Mouse (Mus musculus): ENCODE data around the gene Arrb1. TPM values are rescaled to one million over a fixed set of nuclear protein-coding genes. Genes with fewer than 3 reads are reported as not detected.
"Not testable (repeated sequence)": the region's sequence is repeated elsewhere in the genome, so short reads cannot be mapped to it uniquely, and the experiment has no call there.

The Arrb1 gene
- polyA plus RNA-seq, 1 experiment, result 10.3 TPM

GRCm38 (mm10) chr7:99501148-99501547 is 34.1 kb upstream of the Arrb1 start:
- H3K79me3 ChIP-seq (ENCODE audit: low read depth), result no peaks in the 10 kb centered on the region
- H3ac ChIP-seq (ENCODE audit: control insufficient read depth, insufficient read length, low read depth), result no peak overlapping the region
- H3K27me3 ChIP-seq (ENCODE audit: control insufficient read depth, insufficient read depth, insufficient read length), result peaks cover 6% of the 10 kb centered on the region
- TF ChIP-seq CEBPB (IDR thresholded peaks at IDR 0.05; ENCODE audit: low read depth) (no peak), CTCF (IDR thresholded peaks at IDR 0.05; ENCODE audit: control insufficient read depth, insufficient read depth, insufficient read length) (no peak), MYOD1 (IDR thresholded peaks at IDR 0.05; ENCODE audit: control insufficient read depth, insufficient read length, low read depth) (no peak), MYOG (IDR thresholded peaks at IDR 0.05; ENCODE audit: control insufficient read depth, extremely low read depth, insufficient read length) (no peak)
- H3K79me2 ChIP-seq (ENCODE audit: control insufficient read depth, insufficient read depth), result no peaks in the 10 kb centered on the region
- H3K4me3 ChIP-seq (ENCODE audit: insufficient read depth, poor library complexity, severe bottlenecking), result no peak overlapping the region
- H3K36me3 ChIP-seq (ENCODE audit: control insufficient read depth, insufficient read depth), result no peaks in the 10 kb centered on the region

DNA sequence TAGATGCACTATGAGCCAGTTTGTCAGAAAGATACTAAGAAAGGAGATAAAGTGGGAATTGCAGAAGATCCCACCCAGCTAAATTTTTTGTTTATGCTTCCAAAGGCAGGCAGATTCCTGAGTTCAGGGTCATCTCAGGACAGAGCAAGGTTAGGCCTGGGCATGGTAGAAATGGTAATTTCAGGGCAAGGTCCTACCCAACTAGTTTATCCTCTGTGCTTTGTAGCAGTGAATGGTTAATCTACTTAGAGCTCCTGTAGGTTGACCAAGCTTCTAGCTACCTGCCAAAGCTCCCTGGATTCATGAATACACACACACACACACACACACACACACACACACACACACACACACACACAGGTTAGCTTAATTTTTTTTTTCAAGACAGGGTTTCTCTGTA is 30.7 kb upstream of the Arrb1 start:
- H3K79me2 ChIP-seq (ENCODE audit: control insufficient read depth, insufficient read depth), result no peaks in the 10 kb centered on the region

DNA sequence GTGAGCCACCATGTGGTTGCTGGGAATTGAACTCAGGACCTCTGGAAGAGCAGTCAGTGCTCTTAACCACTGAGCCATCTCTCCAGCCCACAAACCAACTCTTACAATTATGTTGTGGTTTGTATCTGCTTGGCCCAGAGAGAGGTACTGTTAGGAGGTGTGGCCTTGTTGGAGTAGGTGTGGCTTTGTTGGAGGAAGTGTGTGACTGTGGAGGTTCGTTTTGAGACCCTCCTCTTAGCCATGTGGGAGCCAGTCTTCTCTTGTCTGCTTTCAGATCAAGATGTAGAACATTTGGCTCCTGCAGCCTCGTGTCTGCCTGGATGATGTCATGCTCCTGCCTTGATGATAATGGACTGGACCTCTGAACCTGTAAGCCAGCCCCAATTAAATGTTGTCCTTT is 27.1 kb upstream of the Arrb1 start:
- not testable (repeated sequence) for H3K79me3 ChIP-seq (ENCODE audit: low read depth); H3K36me3 ChIP-seq (ENCODE audit: control insufficient read depth, insufficient read depth); H3K27me3 ChIP-seq (ENCODE audit: control insufficient read depth, insufficient read depth, insufficient read length); H3K79me2 ChIP-seq (ENCODE audit: control insufficient read depth, insufficient read depth); H3K4me3 ChIP-seq (ENCODE audit: insufficient read depth, poor library complexity, severe bottlenecking); H3ac ChIP-seq (ENCODE audit: control insufficient read depth, insufficient read length, low read depth)

More for the DNA sequence above, 30.7 kb upstream of the Arrb1 start:
- Histone ChIP-seq H3K36me3 (ENCODE audit: control insufficient read depth, insufficient read depth) (no peaks in the 10 kb centered on the region), H3K27me3 (ENCODE audit: control insufficient read depth, insufficient read depth, insufficient read length) (no peaks in the 10 kb centered on the region), H3K79me3 (ENCODE audit: low read depth) (no peaks in the 10 kb centered on the region), H3K4me3 (ENCODE audit: insufficient read depth, poor library complexity, severe bottlenecking) (no peak overlapping the region), H3ac (ENCODE audit: control insufficient read depth, insufficient read length, low read depth) (no peak overlapping the region)
- no peak for TF ChIP-seq CEBPB (IDR thresholded peaks at IDR 0.05; ENCODE audit: low read depth)
- TF ChIP-seq FOSL1 (IDR thresholded peaks at IDR 0.05; ENCODE audit: insufficient read depth, low read length, poor library complexity, severe bottlenecking), result no peak
- no peak for TF ChIP-seq MAX (IDR thresholded peaks at IDR 0.05)
- TF ChIP-seq CTCF (IDR thresholded peaks at IDR 0.05; ENCODE audit: control insufficient read depth, insufficient read depth, insufficient read length), result no peak
- no peak for TF ChIP-seq MYOG (IDR thresholded peaks at IDR 0.05; ENCODE audit: control insufficient read depth, extremely low read depth, insufficient read length)
- no peak for TF ChIP-seq USF1 (IDR thresholded peaks at IDR 0.05; ENCODE audit: low read depth)
- TF ChIP-seq MYOD1 (IDR thresholded peaks at IDR 0.05; ENCODE audit: control insufficient read depth, insufficient read length, low read depth), result no peak

DNA sequence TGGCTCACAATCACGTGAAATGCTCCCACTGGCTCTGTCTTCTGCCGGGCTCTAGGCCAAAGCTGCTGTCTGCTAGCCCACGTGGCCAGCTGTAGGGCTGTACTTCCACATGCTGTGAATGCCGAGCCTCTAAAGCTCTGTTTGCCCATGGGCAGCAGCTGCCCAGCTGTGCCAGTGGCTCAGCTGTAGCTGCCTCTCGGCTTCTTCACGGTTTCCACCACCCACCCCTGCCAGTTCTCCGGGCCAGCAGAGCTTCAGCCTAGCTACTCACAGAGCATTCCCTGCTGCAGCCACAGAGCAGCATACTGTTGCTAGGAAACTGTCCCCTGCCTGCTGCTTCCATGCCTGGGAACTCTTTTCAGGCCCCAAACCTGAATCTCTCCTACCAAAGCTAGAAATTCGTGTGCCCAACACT is 25.2 kb upstream of the Arrb1 start:
- Histone ChIP-seq H3K79me2 (ENCODE audit: control insufficient read depth, insufficient read depth) (no peaks in the 10 kb centered on the region), H3K79me3 (ENCODE audit: low read depth) (no peaks in the 10 kb centered on the region), H3ac (ENCODE audit: control insufficient read depth, insufficient read length, low read depth) (no peak overlapping the region), H3K36me3 (ENCODE audit: control insufficient read depth, insufficient read depth) (no peaks in the 10 kb centered on the region), H3K4me3 (ENCODE audit: insufficient read depth, poor library complexity, severe bottlenecking) (no peak overlapping the region), H3K27me3 (ENCODE audit: control insufficient read depth, insufficient read depth, insufficient read length) (no peaks in the 10 kb centered on the region)
- TF ChIP-seq CEBPB (IDR thresholded peaks at IDR 0.05; ENCODE audit: low read depth) (no peak), USF1 (IDR thresholded peaks at IDR 0.05; ENCODE audit: low read depth) (no peak)

- no peaks in the 10 kb centered on the region for H3K36me3 ChIP-seq (ENCODE audit: control insufficient read depth, insufficient read depth)
- H3ac ChIP-seq (ENCODE audit: control insufficient read depth, insufficient read length, low read depth), result no peak overlapping the region
- no peak overlapping the region for H3K4me3 ChIP-seq (ENCODE audit: insufficient read depth, poor library complexity, severe bottlenecking)
- no peaks in the 10 kb centered on the region for H3K79me2 ChIP-seq (ENCODE audit: control insufficient read depth, insufficient read depth)
- no peaks in the 10 kb centered on the region for H3K27me3 ChIP-seq (ENCODE audit: control insufficient read depth, insufficient read depth, insufficient read length)
- TF ChIP-seq MYOG (IDR thresholded peaks at IDR 0.05; ENCODE audit: control insufficient read depth, extremely low read depth, insufficient read length) (no peak), FOSL1 (IDR thresholded peaks at IDR 0.05; ENCODE audit: insufficient read depth, low read length, poor library complexity, severe bottlenecking) (no peak), MYOD1 (IDR thresholded peaks at IDR 0.05; ENCODE audit: control insufficient read depth, insufficient read length, low read depth) (no peak), CEBPB (IDR thresholded peaks at IDR 0.05; ENCODE audit: low read depth) (no peak), CTCF (IDR thresholded peaks at IDR 0.05; ENCODE audit: control insufficient read depth, insufficient read depth, insufficient read length) (no peak), MAX (IDR thresholded peaks at IDR 0.05) (no peak), USF1 (IDR thresholded peaks at IDR 0.05; ENCODE audit: low read depth) (no peak)
- no peaks in the 10 kb centered on the region for H3K79me3 ChIP-seq (ENCODE audit: low read depth)
Measured at GRCm38 (mm10) chr7:99516092-99516813, 19.0 kb upstream of the Arrb1 start.

GRCm38 (mm10) chr7:99516814-99517157 is 18.5 kb upstream of the Arrb1 start:
- no peak overlapping the region for H3K4me3 ChIP-seq (ENCODE audit: insufficient read depth, poor library complexity, severe bottlenecking)
- H3K79me2 ChIP-seq (ENCODE audit: control insufficient read depth, insufficient read depth), result no peaks in the 10 kb centered on the region
- no peaks in the 10 kb centered on the region for H3K36me3 ChIP-seq (ENCODE audit: control insufficient read depth, insufficient read depth)
- no peak overlapping the region for H3ac ChIP-seq (ENCODE audit: control insufficient read depth, insufficient read length, low read depth)
- TF ChIP-seq MYOG (IDR thresholded peaks at IDR 0.05; ENCODE audit: control insufficient read depth, extremely low read depth, insufficient read length), result no peak
- no peak for TF ChIP-seq CTCF (IDR thresholded peaks at IDR 0.05; ENCODE audit: control insufficient read depth, insufficient read depth, insufficient read length)
- no peak for TF ChIP-seq USF1 (IDR thresholded peaks at IDR 0.05; ENCODE audit: low read depth)
- no peak for TF ChIP-seq FOSL1 (IDR thresholded peaks at IDR 0.05; ENCODE audit: insufficient read depth, low read length, poor library complexity, severe bottlenecking)
- TF ChIP-seq MAX (IDR thresholded peaks at IDR 0.05), result no peak
- TF ChIP-seq CEBPB (IDR thresholded peaks at IDR 0.05; ENCODE audit: low read depth), result no peak
- H3K27me3 ChIP-seq (ENCODE audit: control insufficient read depth, insufficient read depth, insufficient read length), result no peaks in the 10 kb centered on the region
- H3K79me3 ChIP-seq (ENCODE audit: low read depth), result no peaks in the 10 kb centered on the region

Measured in C2C12 (cell line).